Mouse (Mus musculus): Measurements from ENCODE around the gene Ptcra.

The Ptcra gene

GRCm38 (mm10) chr17:46725731-46726645, 37.5 kb downstream of the Ptcra start:
- no peak for DNase-seq (ENCODE audit: low spot score in 2 of 2)

GRCm38 (mm10) chr17:46725273-46725672, 38.2 kb downstream of the Ptcra start:
- DNase-seq (ENCODE audit: low spot score in 2 of 2), result no peak

GRCm38 (mm10) chr17:46724477-46725084, 38.9 kb downstream of the Ptcra start:
- no peak for DNase-seq (ENCODE audit: low spot score in 2 of 2)

- no peak for DNase-seq (ENCODE audit: low spot score in 2 of 2)
These were observed 42.4 kb downstream of the Ptcra start for GRCm38 (mm10) chr17:46721077-46721476.

- DNase-seq (ENCODE audit: low spot score in 2 of 2), result no peak
These were observed 48.6 kb downstream of the Ptcra start for GRCm38 (mm10) chr17:46714756-46715481.

GRCm38 (mm10) chr17:46713849-46714248, 49.7 kb downstream of the Ptcra start:
- DNase-seq (ENCODE audit: low spot score in 2 of 2), result no peak

GRCm38 (mm10) chr17:46712442-46712841, 51.1 kb downstream of the Ptcra start:
- no peak for DNase-seq (ENCODE audit: low spot score in 2 of 2)

GRCm38 (mm10) chr17:46711612-46712271, 51.8 kb downstream of the Ptcra start:
- peak; percentile 61 to 83 for DNase-seq (ENCODE audit: low spot score in 2 of 2)

- DNase-seq (ENCODE audit: low spot score in 2 of 2), result peak; percentile 87 to 93
These were observed 52.4 kb downstream of the Ptcra start, which contains the start of gene Pex6 for GRCm38 (mm10) chr17:46710959-46711597. Gene Pex6 (plus strand): TSS chr17:46711463.

GRCm38 (mm10) chr17:46706375-46707089, 57.0 kb downstream of the Ptcra start:
- no peak for DNase-seq (ENCODE audit: low spot score in 2 of 2)

All from spleen, postnatal 4 days (tissue).